Mouse (Mus musculus): Measurements from ENCODE around the gene Rasip1.

Rasip1 gene

DNA sequence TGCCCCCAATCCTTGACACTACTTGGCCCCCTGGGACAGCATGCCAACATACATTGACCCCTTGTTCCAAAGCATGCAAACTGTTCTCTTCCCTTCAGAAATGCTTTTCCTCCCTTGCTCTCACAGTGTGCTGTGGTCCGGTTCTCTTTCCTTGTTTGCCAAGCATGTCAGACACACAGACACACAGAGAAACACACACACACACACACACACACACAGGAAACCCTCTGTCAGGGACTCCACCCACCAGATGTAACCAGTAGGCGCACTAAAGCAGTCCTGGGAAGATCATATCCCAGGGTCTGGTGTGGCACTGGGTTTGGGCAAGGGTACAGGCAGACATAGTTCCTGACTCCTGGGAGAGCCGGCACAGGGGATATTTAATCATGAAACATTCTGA is 59.6 kb downstream of the Rasip1 start:
- DNase-seq (ENCODE audit: low spot score), result no peak

Measured in embryo, embryonic 10.5 days (tissue).